Mouse (Mus musculus): Measurements from ENCODE around the gene Olfm2.

DNA sequence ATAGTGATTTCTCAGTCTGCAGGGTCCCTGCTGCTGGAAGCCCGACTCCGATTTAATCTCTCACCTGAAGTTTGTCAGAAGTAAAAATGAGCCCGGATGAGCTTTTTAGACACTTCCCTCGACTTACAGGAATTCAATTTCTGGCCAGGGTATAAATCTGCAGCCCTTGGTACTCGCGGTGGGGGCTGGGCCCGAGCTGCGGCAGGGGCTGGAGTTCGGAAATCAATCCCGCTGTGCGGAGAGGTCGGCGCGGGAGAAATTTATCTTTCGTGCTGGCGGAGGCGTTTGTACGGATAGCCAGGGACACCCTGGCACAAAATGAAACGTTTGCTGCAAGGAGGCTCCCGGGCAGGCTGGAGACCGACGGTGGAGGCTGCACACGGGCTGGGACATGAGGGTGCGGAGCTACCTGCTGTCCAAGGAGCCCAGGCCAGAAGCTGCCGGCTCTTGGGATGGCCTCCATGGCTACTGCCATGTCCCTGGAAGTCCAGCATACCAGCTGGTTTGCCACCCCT, 51.4 kb downstream of the Olfm2 start:
- TF ChIP-seq POLR2A (IDR thresholded peaks at IDR 0.05; ENCODE audit: control insufficient read depth, extremely low read depth, insufficient read depth, low read length, poor library complexity) (no peak), CTCF (IDR thresholded peaks at IDR 0.05; ENCODE audit: borderline replicate concordance, control insufficient read depth, extremely low read depth, insufficient read depth, low read length, poor library complexity) (no peak)

All from thymus, adult 2 months (tissue).